7 mouse cellular contexts compared by ENCODE assay signal in the genomic region with DNA sequence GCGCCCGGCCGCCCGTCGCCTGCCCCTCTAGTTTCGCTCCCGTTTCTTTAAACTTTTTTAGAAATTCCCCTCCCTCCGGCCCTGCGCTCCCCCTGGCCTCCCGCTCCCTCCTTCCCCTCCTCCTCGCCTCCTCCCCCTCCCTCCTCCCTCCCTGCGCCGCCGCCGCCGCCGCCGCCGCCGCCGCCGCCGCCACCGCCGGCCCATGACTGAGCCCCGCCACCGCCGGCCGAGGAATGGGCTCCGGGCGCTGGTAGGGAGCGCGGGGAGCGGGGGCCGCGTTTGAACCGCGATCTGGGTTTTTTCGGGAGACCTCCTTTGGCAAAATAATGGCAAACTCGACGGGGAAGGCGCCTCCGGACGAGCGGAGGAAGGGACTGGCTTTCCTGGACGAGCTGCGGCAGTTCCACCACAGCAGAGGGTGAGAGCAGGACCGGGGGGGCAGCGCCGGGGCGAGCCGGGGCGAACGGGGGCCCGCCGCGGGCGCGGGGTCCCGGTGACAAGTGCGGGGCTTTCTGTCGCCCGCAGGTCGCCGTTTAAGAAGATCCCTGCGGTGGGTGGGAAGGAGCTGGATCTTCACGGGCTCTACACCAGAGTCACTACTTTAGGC. TPM values are rescaled to one million over a fixed set of nuclear protein-coding genes. Genes with fewer than 3 reads are reported as not detected.
DNase-seq lines count a peak whose midpoint lies in the region; ATAC-seq and TF ChIP-seq lines count a peak whose summit lies in the region.

Arid2 (plus strand) TSS at position 150 of the 607 bp plus-strand sequence.

- no peak for TF ChIP-seq CTCF in intestine, postnatal 0 days (IDR thresholded peaks at IDR 0.05; ENCODE audit: low read depth)

- H3K27ac ChIP-seq in intestine, postnatal 0 days (ENCODE audit: low read depth, low read length): peak within 1 kb of the TSS; percentile 100
- H3K27ac ChIP-seq in limb, embryonic 13.5 days: peak within 1 kb of the TSS; percentile 100
- peak within 1 kb of the TSS; percentile 100 for H3K27ac ChIP-seq in midbrain, embryonic 14.5 days (replicated peaks; ENCODE audit: low read depth, low read length)

- no peaks in the 10 kb centered on the region; the same call in 1 of the 2 replicates for H3K4me1 ChIP-seq in intestine, postnatal 0 days (replicated peaks; ENCODE audit: control insufficient read depth, insufficient read depth, low read length)
- peaks cover 31% of the 10 kb centered on the region for H3K4me1 ChIP-seq in limb, embryonic 13.5 days
- H3K4me1 ChIP-seq in midbrain, embryonic 14.5 days (ENCODE audit: control insufficient read depth, insufficient read depth, low read length): peaks cover 22% of the 10 kb centered on the region

- peak; percentile 86 for DNase-seq in adrenal gland, adult 2 months
- DNase-seq in embryo, embryonic 9.5 days (ENCODE audit: extremely low spot score): peak; percentile 85
- peak; percentile 81 for DNase-seq in midbrain, embryonic 14.5 days
- peak; percentile 54 to 67 for DNase-seq in spleen, postnatal 14 days (ENCODE audit: low spot score in 2 of 2)

- peak within 1 kb of the TSS; percentile 100 for H3K9ac ChIP-seq in intestine, postnatal 0 days (ENCODE audit: low read depth, low read length)
- H3K9ac ChIP-seq in limb, embryonic 13.5 days: peak within 1 kb of the TSS; percentile 100
- peak within 1 kb of the TSS; percentile 99 for H3K9ac ChIP-seq in midbrain, embryonic 14.5 days (replicated peaks; ENCODE audit: low read length)

- WGBS in intestine, postnatal 0 days: under 1% methylated on average over 46 of the region's 67 CpGs
- under 1% methylated on average over 53 of the region's 67 CpGs for WGBS in limb, embryonic 13.5 days
- under 1% methylated on average over 53 of the region's 67 CpGs for WGBS in midbrain, embryonic 14.5 days

- no peaks in the 10 kb centered on the region for H3K27me3 ChIP-seq in intestine, postnatal 0 days (replicated peaks; ENCODE audit: control insufficient read depth, insufficient read depth, low read length)
- H3K27me3 ChIP-seq in limb, embryonic 13.5 days: no peaks in the 10 kb centered on the region
- no peaks in the 10 kb centered on the region for H3K27me3 ChIP-seq in midbrain, embryonic 14.5 days (ENCODE audit: control insufficient read depth, insufficient read depth, low read length)

- ATAC-seq in granulocyte monocyte progenitor cell, adult 5-6 weeks (replicated peaks; ENCODE audit: poor library complexity, severe bottlenecking): peak; percentile 6; the same call in 1 of the 2 replicates
- ATAC-seq in intestine, postnatal 0 days: peak; percentile 48
- peak; percentile 14 for ATAC-seq in limb, embryonic 13.5 days (ENCODE audit: low FRiP score, low read depth)
- ATAC-seq in midbrain, embryonic 14.5 days (ENCODE audit: low FRiP score, low TSS enrichment): peak; percentile 40; the same call in 1 of the 2 replicates

- no peaks in the 10 kb centered on the region for H3K9me3 ChIP-seq in intestine, postnatal 0 days (ENCODE audit: control insufficient read depth)
- H3K9me3 ChIP-seq in limb, embryonic 13.5 days: no peaks in the 10 kb centered on the region
- no peaks in the 10 kb centered on the region for H3K9me3 ChIP-seq in midbrain, embryonic 14.5 days (ENCODE audit: control insufficient read depth, low read length)

- no peaks in the 10 kb centered on the region for H3K36me3 ChIP-seq in intestine, postnatal 0 days (ENCODE audit: control insufficient read depth, insufficient read depth)
- H3K36me3 ChIP-seq in limb, embryonic 13.5 days: 0 out of 2 replicates have a peak, but pooled peaks cover 3% of the 10 kb centered on the region
- H3K36me3 ChIP-seq in midbrain, embryonic 14.5 days (ENCODE audit: control insufficient read depth, insufficient read depth, low read length): peaks cover 5% of the 10 kb centered on the region; the same call in 1 of the 2 replicates

- H3K4me3 ChIP-seq in intestine, postnatal 0 days (ENCODE audit: low read depth, low read length): peak within 1 kb of the TSS; percentile 84
- peak within 1 kb of the TSS; percentile 88 for H3K4me3 ChIP-seq in limb, embryonic 13.5 days
- peak within 1 kb of the TSS; percentile 76 for H3K4me3 ChIP-seq in midbrain, embryonic 14.5 days (replicated peaks; ENCODE audit: low read depth, low read length)

- H3K4me2 ChIP-seq in intestine, postnatal 0 days (replicated peaks; ENCODE audit: low read depth): peak within 1 kb of the TSS; percentile 81
- peak within 1 kb of the TSS; percentile 87 for H3K4me2 ChIP-seq in limb, embryonic 13.5 days (replicated peaks)
- peak within 1 kb of the TSS; percentile 92 for H3K4me2 ChIP-seq in midbrain, embryonic 14.5 days (ENCODE audit: low read length)

RNA-seq across cellular contexts. Expression of gene Arid2, which starts in this region (rescaled TPM):
- 10 to 100 TPM; 32.0 to 32.2 TPM for total RNA-seq in adrenal gland, adult 2 months (2021)
- polyA plus RNA-seq in adrenal gland, adult 2 months (2012; rRNA removed): 11.8 and 14.5 TPM in 2 replicates
- total RNA-seq in granulocyte monocyte progenitor cell, adult 5-6 weeks (2014; fragmentation: Nextera tagmentation): 41.7 and 64.9 TPM in 2 replicates
- total RNA-seq in granulocyte monocyte progenitor cell, adult 5-6 weeks (2017): 33.8 and 38.6 TPM in 2 replicates
- polyA plus RNA-seq in intestine, postnatal 0 days (2015; fragmentation: Nextera tagmentation; extraction: Ambion mirVana): 9.4 and 10.0 TPM in 2 replicates
- polyA plus RNA-seq in limb, embryonic 13.5 days (2015; fragmentation: Nextera tagmentation; extraction: Ambion mirVana): 29.1 and 29.3 TPM in 2 replicates
- 30.6 and 32.4 TPM in 2 replicates for polyA plus RNA-seq in midbrain, embryonic 14.5 days (2014; fragmentation: Nextera tagmentation; extraction: Ambion mirVana)

Comparison
In these comparisons a context has a peak if more than half of its experiments do, and no peak if none do; other contexts are left out.
1. Peak in every context shown above with its lines: DNase-seq, ATAC-seq, H3K4me3 ChIP-seq and H3K27ac ChIP-seq.